Mouse (Mus musculus) adrenal gland, adult 2 months (tissue): Measurements from ENCODE around the gene Nt5dc1. TPM values are rescaled to one million over a fixed set of nuclear protein-coding genes. Genes with fewer than 3 reads are reported as not detected.
"Not testable (repeated sequence)": the region's sequence is repeated elsewhere in the genome, so short reads cannot be mapped to it uniquely, and the experiment has no call there.

Source experiments
- DNase-seq: peaks from one replicate; pipeline ENCODE4 v3.0.0; 2021
- long read RNA-seq: library from polyadenylated mRNA; stranded (forward); transcript quantifications from one replicate; pipeline ENCODE4 v2.0.0, GENCODE M21; 2021
- polyA plus RNA-seq: library from polyadenylated mRNA; depleted of rRNA; stranded (reverse); fragments of >200 nt; gene quantifications from 2 replicates; pipeline ENCODE4 v1.2.3, GENCODE M21; 2012; rRNA removed
- total RNA-seq, 2 experiments: library from RNA; stranded (reverse); gene quantifications; 2 replicates each; pipeline ENCODE4 v1.2.3; 2021

The Nt5dc1 gene
- total RNA-seq (10 to 100 TPM; 24.6 TPM), polyA plus RNA-seq (5.6 and 5.9 TPM in 2 replicates)
- long read RNA-seq, transcript Nt5dc1-201 (12 exons, 2,743 nt), result major isoform, 16 of 25 reads
- long read RNA-seq, partial matches to known transcripts, result 1 of 25 reads
- long read RNA-seq, other reads (novel, unspliced or antisense), result 3 of 25 reads

- peak; percentile 96 for DNase-seq
Measured at GRCm38 (mm10) chr10:34418204-34418756, at the start of gene Nt5dc1. Nt5dc1 (minus strand) TSS chr10:34418552.

GRCm38 (mm10) chr10:34464321-34464720, 46.0 kb upstream of the Nt5dc1 start:
- DNase-seq, result peak; percentile 57

DNA sequence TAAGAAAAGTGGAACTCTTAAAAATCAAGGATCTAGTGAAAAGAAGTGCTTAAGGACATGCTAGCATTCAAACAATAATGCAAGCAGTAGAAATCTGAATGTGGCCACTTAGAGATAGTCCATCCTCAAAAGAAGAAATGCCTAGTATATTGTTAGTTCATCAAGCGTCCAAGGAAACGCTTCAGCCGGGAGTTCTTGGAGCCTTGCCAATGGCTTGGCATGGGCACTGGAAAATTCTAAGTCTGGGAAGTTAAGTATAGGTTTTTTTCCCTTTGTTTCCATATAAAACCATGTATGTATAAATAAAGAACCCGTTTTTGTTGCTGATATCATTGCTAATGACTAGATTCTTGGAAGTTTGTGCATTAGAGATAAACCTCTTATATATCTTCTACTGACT, 43.1 kb upstream of the Nt5dc1 start:
- DNase-seq, result peak; percentile 17

DNA sequence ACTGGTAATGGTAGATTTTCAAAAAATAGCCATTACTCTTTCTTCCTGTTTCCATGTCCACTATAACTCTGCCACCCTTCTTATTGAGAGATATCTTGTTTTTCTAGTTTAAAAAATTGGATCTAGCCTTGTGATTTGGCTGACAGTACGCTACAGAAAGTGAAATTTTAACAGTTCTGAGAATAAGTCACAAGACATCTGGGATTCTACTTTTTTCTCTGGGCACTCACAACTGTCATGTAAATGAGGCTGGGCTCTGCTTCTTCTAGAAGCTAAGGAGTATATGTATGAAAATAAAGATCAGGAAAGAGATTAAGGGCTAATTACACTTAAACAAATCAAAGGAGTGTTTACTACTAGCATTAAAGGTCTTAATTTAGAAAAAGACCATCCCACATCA, 31.1 kb upstream of the Nt5dc1 start:
- no peak for DNase-seq

DNA sequence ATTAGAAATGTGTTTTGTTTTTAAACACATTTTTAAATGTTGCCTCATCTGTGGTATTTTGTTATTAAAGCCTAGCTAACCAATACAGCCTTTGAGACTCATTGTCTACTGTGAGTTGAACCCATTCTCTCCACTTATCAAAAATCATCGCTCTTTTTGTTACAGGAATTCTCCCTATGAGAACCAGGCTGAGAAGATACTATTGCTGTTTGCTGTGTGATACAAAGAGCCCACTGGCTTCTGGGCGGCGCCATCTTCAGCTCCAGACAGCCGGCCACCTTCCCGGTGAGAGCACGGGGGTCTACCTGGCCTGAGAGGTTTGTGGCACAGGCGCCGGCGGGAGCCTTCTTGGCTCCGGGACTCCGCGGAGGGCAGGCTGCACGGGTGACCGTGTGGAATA, 15.8 kb upstream of the Nt5dc1 start:
- not testable (repeated sequence) for DNase-seq

DNA sequence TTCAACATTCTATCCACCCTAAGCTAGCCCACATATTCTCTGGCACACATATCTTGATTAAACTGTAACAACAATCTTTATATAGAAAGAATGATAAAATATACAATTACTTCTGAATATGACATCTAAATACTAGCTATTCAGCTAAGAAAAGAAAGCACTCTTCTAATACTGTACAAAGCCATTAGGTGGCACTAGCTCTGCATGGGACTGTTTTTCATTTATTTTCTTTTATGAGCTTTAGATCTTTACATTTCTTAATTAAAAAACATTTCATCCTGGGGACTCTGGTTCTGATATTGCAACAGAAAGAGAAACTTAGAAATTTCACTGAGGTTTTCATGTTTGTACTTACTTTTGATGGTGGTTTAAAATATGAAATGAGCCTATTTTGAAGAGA, 13.4 kb upstream of the Nt5dc1 start:
- no peak for DNase-seq

GRCm38 (mm10) chr10:34418794-34419193, 442 bp upstream of the Nt5dc1 start:
- DNase-seq, result not testable (repeated sequence)

DNA sequence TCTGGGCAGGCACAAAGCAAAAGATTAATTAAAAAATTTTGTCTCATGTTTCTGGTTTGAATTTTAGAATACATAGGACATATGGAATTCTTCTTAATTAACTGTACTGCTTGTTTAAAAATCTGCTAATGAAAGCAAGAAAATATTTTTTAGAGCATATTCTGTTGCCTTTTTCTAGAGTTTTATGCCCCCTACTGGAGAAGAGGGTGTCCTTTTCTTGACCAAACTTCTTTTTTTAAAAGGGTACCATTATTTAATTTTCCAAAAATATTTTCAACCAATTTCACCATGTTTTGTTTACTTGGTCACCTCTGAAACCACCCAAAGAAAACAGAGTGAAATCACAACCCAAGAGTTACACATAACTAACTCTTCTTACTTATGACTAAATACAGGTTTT, 19.1 kb downstream of the Nt5dc1 start:
- DNase-seq, result no peak

- no peak for DNase-seq
Measured at GRCm38 (mm10) chr10:34396959-34397358, 21.4 kb downstream of the Nt5dc1 start.

DNA sequence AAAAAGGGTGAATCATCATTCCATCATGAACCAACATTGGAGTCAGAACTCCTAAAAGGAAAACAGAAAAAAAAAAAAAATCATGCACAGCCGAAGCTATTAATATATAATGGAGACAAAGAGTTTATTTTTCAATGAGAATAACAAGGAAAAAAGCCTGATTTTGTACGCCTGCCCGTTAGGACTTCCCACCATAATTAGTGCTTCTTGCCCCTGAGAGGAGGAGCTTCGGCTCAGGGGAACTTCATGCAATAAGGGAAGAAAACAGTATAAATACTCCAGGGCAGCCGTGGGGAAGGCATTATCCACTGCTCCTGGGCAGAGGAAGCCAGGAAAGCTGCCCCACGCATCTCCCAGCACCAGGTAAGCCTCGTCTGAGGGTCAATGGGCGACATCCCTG, 28.7 kb downstream of the Nt5dc1 start, which contains the start of gene Col10a1:
Col10a1 (plus strand) TSS at position 301 of the 400 bp plus-strand sequence.
- no peak for DNase-seq

DNA sequence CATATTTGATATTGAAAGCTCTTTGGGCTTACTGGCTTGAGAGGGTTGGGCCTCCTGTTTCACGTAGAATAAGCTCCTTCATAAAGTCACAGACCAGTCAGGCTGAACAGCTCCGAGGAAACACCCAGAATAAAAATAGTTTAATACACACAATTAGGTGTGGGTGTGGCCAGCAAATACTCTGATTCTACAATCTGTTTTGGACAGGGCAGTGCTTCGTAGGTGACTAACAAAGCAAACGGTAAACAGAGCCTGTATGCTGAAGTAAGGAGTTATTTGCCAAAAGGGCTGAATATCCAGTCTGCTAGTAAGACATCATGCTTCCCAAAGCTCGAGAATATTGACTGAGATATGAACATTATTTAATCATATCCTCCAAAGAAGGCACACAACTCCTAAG, 32.7 kb downstream of the Nt5dc1 start:
- no peak for DNase-seq

DNA sequence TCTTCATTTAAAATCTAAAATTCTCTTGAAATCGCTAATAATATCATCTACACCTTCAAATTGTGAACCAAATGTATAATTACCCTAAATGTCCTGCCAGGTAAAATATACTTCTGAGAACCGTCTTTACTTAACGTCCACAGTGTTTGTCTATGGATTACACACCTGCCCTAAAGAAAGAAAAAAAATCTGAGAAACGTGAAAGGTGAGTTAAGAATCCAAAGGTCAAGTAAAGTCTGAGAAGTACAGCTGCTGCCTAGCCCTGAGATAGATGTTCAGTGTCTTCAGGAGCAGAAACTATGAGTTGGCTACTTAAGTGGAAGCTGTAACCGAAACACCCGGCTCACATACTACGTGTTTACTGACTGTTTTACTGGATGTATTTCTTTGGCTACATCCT, 45.0 kb downstream of the Nt5dc1 start:
- no peak for DNase-seq

DNA sequence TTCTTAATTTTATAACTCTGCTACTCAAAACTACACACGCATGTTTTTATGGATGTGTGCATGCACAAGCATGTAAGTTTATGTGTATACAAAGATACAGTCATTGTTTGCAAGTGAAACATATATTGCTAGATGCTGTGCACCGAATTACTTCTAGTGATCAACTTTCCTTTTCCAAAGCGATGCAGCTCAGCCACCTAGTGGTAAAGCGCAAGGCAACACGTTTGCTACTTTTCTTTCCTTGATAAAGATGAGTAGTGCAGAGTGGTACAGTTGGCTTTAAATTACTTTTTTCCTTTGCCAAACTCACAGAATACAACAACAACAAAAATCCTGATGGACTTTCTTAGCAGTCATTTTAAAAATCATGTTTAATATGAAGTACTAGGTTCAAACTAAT, 50.2 kb downstream of the Nt5dc1 start:
- no peak for DNase-seq

DNA sequence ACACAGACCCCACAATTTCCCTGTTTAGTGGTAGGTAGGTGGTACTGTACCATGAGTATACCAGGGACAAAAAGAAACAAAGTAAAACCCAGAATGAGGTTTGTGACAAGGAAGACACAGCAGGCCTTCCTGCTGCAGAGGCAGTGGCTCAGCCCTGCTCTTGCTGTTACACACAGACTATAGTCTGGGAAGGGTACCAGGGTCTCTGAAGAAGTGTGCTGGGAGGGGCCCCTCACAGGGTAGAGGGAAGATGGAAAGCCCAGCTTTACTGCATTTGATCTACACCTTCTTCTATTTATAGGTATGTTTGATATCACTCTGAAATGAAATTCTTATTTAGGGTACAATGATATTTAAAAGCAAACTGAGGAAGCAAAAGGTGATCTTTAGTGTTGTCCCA, 54.6 kb downstream of the Nt5dc1 start:
- no peak for DNase-seq

DNA sequence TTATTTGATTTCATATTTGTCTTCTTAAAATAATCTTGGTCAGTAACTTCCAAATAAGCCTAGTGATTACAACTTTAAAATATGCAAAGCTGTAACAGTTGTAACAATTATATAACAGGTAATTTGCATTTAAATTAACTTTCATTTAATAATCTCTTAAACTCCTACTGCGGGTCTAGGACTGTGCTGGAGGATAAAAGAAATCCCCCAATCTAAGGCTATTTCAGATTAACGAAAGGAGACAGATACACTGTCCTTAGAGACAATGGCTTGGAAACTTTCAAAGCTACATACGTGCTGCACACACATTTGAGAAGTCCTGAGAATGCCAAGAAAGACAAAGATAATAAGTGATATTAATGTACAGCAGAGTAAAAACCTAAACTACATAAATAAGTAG, 60.1 kb downstream of the Nt5dc1 start:
- DNase-seq, result no peak

DNA sequence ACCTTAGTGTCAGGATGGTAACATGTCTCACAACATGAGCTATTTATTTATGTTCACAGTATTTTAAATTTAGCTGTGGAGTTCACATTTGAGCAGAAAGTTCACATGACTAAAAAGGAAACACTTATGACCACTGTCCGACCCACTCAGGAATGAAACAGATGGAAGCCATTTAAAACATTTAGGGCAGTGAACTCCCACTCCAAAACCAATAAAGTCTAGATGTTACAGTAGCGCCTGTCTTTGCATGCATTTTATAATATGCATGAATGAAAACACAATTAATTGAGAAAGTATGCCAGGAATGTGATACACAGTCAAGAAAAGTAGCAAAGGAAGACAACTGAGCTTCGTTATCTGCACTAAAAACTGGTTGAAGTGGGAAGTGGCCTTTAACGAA, 66.2 kb downstream of the Nt5dc1 start:
- DNase-seq, result no peak

- no peak for DNase-seq
Measured at GRCm38 (mm10) chr10:34341886-34342285, 76.5 kb downstream of the Nt5dc1 start.

- DNase-seq, result no peak
Measured at GRCm38 (mm10) chr10:34341014-34341413, 77.3 kb downstream of the Nt5dc1 start.

DNA sequence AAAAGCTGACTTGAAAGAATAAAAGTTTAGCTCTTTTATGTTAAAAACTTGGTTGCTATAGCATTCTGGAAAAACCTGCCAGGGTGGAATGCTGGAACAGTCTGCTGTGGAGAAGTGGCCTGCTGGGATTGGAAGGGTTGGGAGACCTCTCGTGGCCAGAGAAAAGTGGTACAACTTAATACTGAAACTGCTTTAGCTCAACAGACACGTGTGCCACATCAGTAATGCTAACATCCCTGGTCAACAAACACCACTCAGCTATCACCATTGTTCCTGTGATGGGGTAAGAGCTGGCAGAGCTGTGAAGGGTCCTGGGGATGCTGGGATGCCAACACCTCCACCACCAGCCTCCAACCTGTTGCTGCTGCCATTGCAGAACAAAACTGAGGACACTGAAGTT, 90.0 kb downstream of the Nt5dc1 start:
- DNase-seq, result peak; percentile 31

GRCm38 (mm10) chr10:34327144-34327543, 91.2 kb downstream of the Nt5dc1 start:
- no peak for DNase-seq

GRCm38 (mm10) chr10:34326701-34327100, 91.7 kb downstream of the Nt5dc1 start:
- no peak for DNase-seq

DNA sequence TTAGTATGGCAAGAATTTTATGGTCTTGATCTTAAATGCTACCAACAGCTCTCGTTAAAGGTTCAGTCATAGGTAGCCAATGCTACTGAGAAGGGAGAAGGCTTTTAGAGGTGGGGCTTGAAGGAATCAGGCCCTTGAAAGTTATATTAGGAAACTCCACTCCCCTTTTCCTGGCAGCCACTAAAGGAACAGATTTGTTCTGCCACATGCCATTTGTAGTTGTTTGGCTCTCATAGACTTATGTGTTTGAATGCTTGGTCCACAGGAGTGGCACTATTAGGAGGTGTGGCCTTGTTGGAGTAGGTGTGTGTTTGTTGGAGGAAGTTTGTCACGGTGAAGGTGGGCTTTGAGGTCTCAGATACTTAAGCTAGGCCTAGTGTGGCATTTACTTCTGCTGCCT, 97.5 kb downstream of the Nt5dc1 start:
- no peak for DNase-seq

- DNase-seq, result no peak
Measured at GRCm38 (mm10) chr10:34317217-34317606, 101.1 kb downstream of the Nt5dc1 start.

- DNase-seq, result peak; percentile 9
Measured at GRCm38 (mm10) chr10:34316571-34317216, 101.7 kb downstream of the Nt5dc1 start.
